Mouse (Mus musculus) lung, postnatal 0 days (tissue): ENCODE results near the gene Hoxc4. TPM values are rescaled to one million over a fixed set of nuclear protein-coding genes. Genes with fewer than 3 reads are reported as not detected.

Experiments used
- ATAC-seq: fragments of 200-750 bp; cut with Nextera tagmentation; 2 replicates; pipeline ENCODE4 v1.8.0; 2017; ENCODE audit warnings: moderate library complexity
- DNase-seq: peaks from one replicate; pipeline ENCODE4 v3.0.0-alpha.2; 2016; ENCODE audit warnings: low spot score
- H3K27ac ChIP-seq: fragments of 300-500 bp; sonication (generic); 2 replicates; pipeline ENCODE4 v1.5.1; 2014; ENCODE audit warnings: antibody characterized with exemption, mild to moderate bottlenecking, low read length, mixed read lengths
- H3K27me3 ChIP-seq: fragments of 300-500 bp; sonication (generic); replicated peaks from 2 replicates; pipeline ENCODE4 v1.6.1; 2014; ENCODE audit warnings: low read length, mixed read lengths; ENCODE audit not compliant: insufficient read depth
- H3K36me3 ChIP-seq: fragments of 300-500 bp; sonication (generic); 2 replicates; pipeline ENCODE4 v1.6.1; 2014; ENCODE audit warnings: low read length, mixed read lengths; ENCODE audit not compliant: insufficient read depth
- H3K4me1 ChIP-seq: fragments of 300-500 bp; sonication (generic); 2 replicates; pipeline ENCODE4 v1.6.1; 2014; ENCODE audit warnings: antibody characterized with exemption, low read depth, low read length, mixed read lengths; ENCODE audit not compliant: insufficient read depth
- H3K4me2 ChIP-seq: fragments of 300-500 bp; sonication (generic); replicated peaks from 2 replicates; pipeline ENCODE4 v1.6.1; 2014; ENCODE audit warnings: low read depth, mild to moderate bottlenecking, low read length, moderate library complexity, mixed read lengths
- H3K4me3 ChIP-seq: fragments of 300-500 bp; sonication (generic); 2 replicates; pipeline ENCODE4 v1.5.1; 2014; ENCODE audit warnings: low read depth, low read length
- H3K9ac ChIP-seq: fragments of 300-500 bp; sonication (generic); replicated peaks from 2 replicates; pipeline ENCODE4 v1.6.1; 2014; ENCODE audit warnings: low read depth, mild to moderate bottlenecking
- H3K9me3 ChIP-seq: fragments of 300-500 bp; sonication (generic); 2 replicates; pipeline ENCODE4 v1.6.1; 2016; ENCODE audit warnings: low read length, mixed read lengths
- CTCF ChIP-seq: IDR thresholded peaks from 2 replicates; pipeline ENCODE4 v1.5.1; 2016; ENCODE audit warnings: antibody characterized with exemption, mild to moderate bottlenecking
- EP300 ChIP-seq: IDR thresholded peaks from 2 replicates; pipeline ENCODE4 v1.6.1; 2016; ENCODE audit warnings: antibody characterized with exemption, mild to moderate bottlenecking, control low read depth
- WGBS: fragments of 180-500 bp; shearing (Covaris S2); extraction: QIAGEN DNeasy Blood & Tissue Kit; methylation state at CpG from one replicate; pipeline ENCODE4 v1.1.7; 2014; 5-methylcytosine and 5-hydroxymethylcytosine counted together
- polyA plus RNA-seq: library from polyadenylated mRNA; unstranded; fragments of >200 nt; fragmentation: Nextera tagmentation; extraction: Ambion mirVana; gene quantifications from 2 replicates; pipeline ENCODE4 v1.2.1, GENCODE M21; 2015

Hoxc4 gene
- polyA plus RNA-seq, 1 experiment from 2014 or later: 0.23 TPM

DNA sequence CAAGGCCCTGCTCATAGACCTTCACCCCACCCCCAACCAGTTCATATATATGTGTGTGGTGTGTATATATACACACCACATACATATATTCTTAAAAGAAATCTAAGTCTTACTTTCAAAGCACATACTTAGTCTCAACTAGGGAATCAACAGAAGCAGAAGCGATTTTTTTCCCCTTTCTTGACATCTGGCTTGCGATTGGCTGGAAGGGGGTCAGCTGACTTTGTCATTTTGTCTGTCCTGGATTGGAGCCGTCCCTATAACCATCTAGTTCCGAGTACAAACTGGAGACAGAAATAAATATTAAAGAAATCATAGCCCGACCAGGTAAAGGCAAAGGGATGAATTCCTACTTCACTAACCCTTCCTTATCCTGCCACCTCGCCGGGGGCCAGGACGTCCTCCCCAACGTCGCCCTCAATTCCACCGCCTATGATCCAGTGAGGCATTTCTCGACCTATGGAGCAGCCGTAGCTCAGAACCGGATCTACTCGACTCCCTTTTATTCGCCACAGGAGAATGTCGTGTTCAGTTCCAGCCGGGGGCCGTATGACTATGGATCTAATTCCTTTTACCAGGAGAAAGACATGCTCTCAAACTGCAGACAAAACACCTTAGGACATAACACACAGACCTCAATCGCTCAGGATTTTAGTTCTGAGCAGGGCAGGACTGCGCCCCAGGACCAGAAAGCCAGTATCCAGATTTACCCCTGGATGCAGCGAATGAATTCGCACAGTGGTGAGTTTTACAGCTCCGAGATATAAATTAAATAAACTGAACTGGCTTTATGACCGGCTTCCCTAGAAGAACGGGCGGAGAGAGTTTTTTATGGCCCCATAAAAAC lies 9.2 kb upstream of the Hoxc4 start:
- 3% methylated on average over 27 of the region's 27 CpGs for WGBS
- ATAC-seq (no peak), DNase-seq (no peak)
- TF ChIP-seq EP300 (no peak), CTCF (no peak)
- no peak overlapping the region for H3K4me3 ChIP-seq
- H3K4me1 ChIP-seq: no peaks in the 10 kb centered on the region
- no peak overlapping the region for H3K4me2 ChIP-seq
- no peaks in the 10 kb centered on the region for H3K36me3 ChIP-seq
- no peaks in the 10 kb centered on the region for H3K9me3 ChIP-seq
- H3K27ac ChIP-seq: no peak overlapping the region
- peaks cover 87% of the 10 kb centered on the region for H3K27me3 ChIP-seq
- no peak overlapping the region for H3K9ac ChIP-seq

DNA sequence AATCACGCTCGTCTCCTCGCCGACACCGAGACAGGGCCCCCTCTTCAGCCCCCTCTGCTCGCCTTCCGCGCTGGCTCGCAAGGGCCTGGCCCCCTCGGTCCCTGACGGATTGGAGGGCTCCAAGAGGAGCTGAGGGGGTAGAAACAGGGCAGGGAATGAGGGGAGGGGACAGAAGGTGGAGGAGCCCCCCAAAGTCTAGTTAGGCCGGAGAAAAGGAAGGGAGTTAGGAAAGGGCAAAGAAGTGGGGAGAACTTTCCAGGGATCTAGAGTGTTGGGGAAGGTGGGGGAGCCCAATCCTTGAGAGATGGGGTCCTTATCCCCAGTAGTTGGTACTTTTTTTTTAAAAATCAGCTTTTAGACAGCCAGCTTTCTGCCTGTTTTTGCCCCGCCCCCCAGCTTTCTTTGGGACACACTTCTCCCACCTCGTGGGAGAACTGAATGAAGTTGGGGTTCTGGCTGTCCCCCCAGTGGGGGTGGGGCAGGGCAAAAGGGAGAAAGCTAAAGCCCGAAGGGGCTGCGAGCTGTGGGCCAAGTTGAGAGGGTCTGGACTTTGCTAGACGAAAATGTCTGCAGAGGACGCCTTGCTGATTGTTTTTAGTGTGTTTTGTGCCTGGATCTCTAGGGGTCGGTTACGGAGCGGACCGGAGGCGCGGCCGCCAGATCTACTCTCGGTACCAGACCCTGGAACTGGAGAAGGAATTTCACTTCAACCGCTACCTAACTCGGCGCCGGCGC lies 8.5 kb upstream of the Hoxc4 start:
- TF ChIP-seq EP300 (no peak), CTCF (no peak)
- Histone ChIP-seq H3K27me3 (peaks cover 93% of the 10 kb centered on the region), H3K9me3 (no peaks in the 10 kb centered on the region), H3K4me2 (no peak overlapping the region), H3K27ac (no peak overlapping the region), H3K36me3 (no peaks in the 10 kb centered on the region), H3K9ac (no peak overlapping the region), H3K4me3 (no peak overlapping the region), H3K4me1 (no peaks in the 10 kb centered on the region)
- ATAC-seq: no peak
- DNase-seq: no peak
- WGBS: 4% methylated on average over 31 of the region's 31 CpGs

DNA sequence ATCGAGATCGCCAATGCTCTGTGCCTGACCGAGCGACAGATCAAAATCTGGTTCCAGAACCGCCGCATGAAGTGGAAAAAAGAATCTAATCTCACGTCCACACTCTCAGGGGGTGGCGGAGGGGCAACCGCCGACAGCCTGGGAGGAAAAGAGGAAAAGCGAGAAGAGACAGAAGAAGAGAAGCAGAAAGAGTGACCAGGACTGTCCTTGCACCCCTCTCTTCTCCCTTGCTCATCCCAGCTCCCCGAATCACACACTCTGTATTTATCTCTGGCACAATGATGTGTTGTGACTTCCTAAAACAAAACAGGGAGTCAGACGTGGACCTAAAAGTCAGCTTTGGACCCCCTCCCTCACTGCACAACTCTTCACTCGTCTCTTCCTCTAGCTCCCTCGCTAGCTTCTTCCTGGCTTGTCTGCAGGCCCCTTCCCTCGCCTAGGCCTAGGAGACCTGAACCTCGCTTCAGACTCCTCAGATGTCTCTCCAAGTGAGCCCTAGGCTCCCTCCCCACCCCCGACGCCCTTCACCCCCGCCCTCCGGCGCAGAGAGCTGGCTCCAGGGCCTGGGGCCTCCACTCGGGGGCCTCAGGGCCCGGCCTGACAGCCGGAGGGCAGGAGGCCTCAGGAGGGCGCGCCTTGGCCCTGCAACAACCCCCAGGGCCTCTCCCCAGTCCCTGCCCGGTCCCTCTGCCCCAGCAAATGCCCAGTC lies 7.7 kb upstream of the Hoxc4 start:
- TF ChIP-seq CTCF: no peak
- no peak for TF ChIP-seq EP300
- Histone ChIP-seq H3K4me2 (no peak overlapping the region), H3K36me3 (no peaks in the 10 kb centered on the region), H3K4me3 (no peak overlapping the region), H3K9me3 (no peaks in the 10 kb centered on the region), H3K4me1 (no peaks in the 10 kb centered on the region), H3K9ac (no peak overlapping the region), H3K27ac (no peak overlapping the region), H3K27me3 (peaks cover 94% of the 10 kb centered on the region)
- ATAC-seq (no peak), DNase-seq (no peak)
- 14% methylated on average over 27 of the region's 28 CpGs for WGBS

DNA sequence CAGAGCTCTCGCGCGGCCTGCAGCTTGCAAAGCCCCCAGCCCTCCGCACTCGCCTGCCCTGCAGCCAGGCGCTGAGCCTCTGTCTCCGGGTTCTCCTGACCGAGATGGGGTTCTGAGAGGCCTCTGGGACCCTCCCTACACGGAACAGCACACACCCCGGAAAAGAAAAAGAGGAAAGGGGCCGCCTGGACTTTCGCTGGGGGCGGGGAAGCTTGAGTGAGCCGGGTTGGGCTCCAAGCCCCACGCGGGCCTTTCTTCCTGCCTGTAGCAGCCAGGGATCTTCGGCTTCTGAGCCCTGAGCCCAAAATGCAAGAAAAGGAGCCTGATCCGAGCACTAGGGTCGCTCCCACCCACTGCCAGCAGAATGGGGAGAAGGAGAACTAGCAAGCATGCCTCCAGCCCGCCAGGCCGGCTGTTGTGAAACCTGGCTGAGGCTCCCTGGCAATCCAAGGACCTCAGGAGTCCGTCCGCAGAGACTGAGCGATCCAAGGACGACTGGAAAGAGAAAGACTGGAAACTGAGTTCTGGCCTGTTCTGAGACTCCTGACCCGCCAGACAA lies 6.7 kb upstream of the Hoxc4 start:
- peaks cover 92% of the 10 kb centered on the region for H3K27me3 ChIP-seq
- H3K27ac ChIP-seq: no peak overlapping the region
- ATAC-seq (no peak), DNase-seq (no peak)
- no peaks in the 10 kb centered on the region for H3K36me3 ChIP-seq
- H3K4me2 ChIP-seq: no peak overlapping the region
- H3K4me3 ChIP-seq: no peak overlapping the region
- H3K9ac ChIP-seq: no peak overlapping the region
- TF ChIP-seq EP300: no peak
- TF ChIP-seq CTCF: no peak
- H3K4me1 ChIP-seq: no peaks in the 10 kb centered on the region
- H3K9me3 ChIP-seq: no peaks in the 10 kb centered on the region
- 9% methylated on average over 26 of the region's 26 CpGs for WGBS

DNA sequence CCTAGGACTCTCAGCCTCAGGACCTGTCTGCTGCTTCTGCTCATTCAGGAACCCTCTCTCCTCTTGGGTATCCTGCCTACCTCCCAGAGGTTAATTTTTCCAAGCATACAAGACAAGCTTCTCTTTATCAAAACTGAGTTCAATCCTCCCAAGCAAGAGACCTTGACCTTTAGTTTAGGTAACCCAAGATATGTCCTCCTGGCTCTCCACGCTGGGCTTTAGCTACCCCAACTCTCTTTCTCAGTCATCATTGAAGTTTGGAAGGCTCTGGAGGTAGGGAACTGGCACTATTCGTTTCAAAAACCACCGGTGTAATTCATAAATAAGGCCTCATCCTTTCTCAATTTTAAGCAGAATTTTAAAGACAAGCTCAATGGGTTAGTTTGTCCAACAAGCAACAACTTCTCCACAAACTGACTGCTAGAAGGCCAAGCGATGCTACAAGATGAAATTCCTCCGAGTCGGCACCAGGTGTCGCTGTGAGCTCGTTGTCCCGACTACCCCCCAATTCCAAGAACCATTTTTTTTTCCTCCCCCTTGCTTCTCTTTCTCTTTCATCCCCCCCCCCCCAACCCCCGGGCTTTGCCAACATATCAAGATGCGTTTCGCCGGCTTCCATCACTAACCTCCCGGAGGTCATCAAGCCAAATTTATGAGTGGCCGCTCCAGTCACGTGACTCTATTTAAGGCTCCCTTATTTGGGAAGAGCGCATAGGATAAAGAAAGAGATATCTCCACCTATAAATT lies 5.3 kb upstream of the Hoxc4 start:
- peak; percentile 76 for DNase-seq
- no peaks in the 10 kb centered on the region for H3K36me3 ChIP-seq
- no peak for ATAC-seq
- H3K4me2 ChIP-seq: peak overlapping the region; percentile 38; the same call in 1 of the 2 replicates
- H3K9me3 ChIP-seq: no peaks in the 10 kb centered on the region
- no peaks in the 10 kb centered on the region for H3K4me1 ChIP-seq
- no peak overlapping the region for H3K9ac ChIP-seq
- H3K27ac ChIP-seq: no peak overlapping the region
- 5% methylated on average over 17 of the region's 17 CpGs for WGBS
- H3K27me3 ChIP-seq: peaks cover 92% of the 10 kb centered on the region
- peak overlapping the region; percentile 19; the same call in 1 of the 2 replicates for H3K4me3 ChIP-seq
- TF ChIP-seq EP300 (no peak), CTCF (peak; percentile 72)
